In genomic region chr19:4058581-4058980, GRCm38 (mm10) we compare ENCODE assay signal across 21 mouse cellular contexts. TPM values are rescaled to one million over a fixed set of nuclear protein-coding genes. Genes with fewer than 3 reads are reported as not detected.
DNase-seq lines count a peak whose midpoint lies in the region; ATAC-seq and TF ChIP-seq lines count a peak whose summit lies in the region.
"Had no signal": no experiment of that assay in that cellular context is flagged by ENCODE, and none has a peak within 500 bp of the region (broad histone marks: within the 10 kb centered on the region; RNA-seq: fewer than 3 reads in every experiment).

No protein-coding gene starts in this region.

- H3K4me3 ChIP-seq in E14TG2a.4 (replicated peaks; ENCODE audit: low read length): peak overlapping the region; percentile 59
- peak overlapping the region; percentile 40 for H3K4me3 ChIP-seq in liver, embryonic 12.5 days
- H3K4me3 ChIP-seq: gastrocnemius, adult 2 months; midbrain, embryonic 12.5 days had no signal

- H3K4me2 ChIP-seq in liver, embryonic 12.5 days: peak overlapping the region; percentile 73
- H3K4me2 ChIP-seq: hindbrain, embryonic 14.5 days; midbrain, embryonic 12.5 days had no signal

- no peaks in the 10 kb centered on the region for H3K27me3 ChIP-seq in E14TG2a.4 (ENCODE audit: insufficient read depth, low read length)
- H3K27me3 ChIP-seq in liver, embryonic 12.5 days (replicated peaks): no peaks in the 10 kb centered on the region
- H3K27me3 ChIP-seq: midbrain, embryonic 12.5 days had no signal

- no peak for ATAC-seq in liver, embryonic 12.5 days
- no peak for ATAC-seq in CD4-positive, CD25-positive, alpha-beta regulatory T cell, adult 4 months
- no peak for ATAC-seq in monocyte, adult 5-6 weeks (replicated peaks; ENCODE audit: insufficient number of reproducible peaks, low FRiP score, low TSS enrichment, poor library complexity, severe bottlenecking)
- ATAC-seq: forebrain, embryonic 16.5 days had no signal

- H3K27ac ChIP-seq in liver, embryonic 12.5 days: peak overlapping the region; percentile 84
- H3K27ac ChIP-seq: gastrocnemius, adult 2 months; hindbrain, embryonic 14.5 days; midbrain, embryonic 12.5 days had no signal

- WGBS in liver, embryonic 12.5 days (ENCODE audit: insufficient replicate concordance): 87% methylated on average over 5 of the region's 5 CpGs

- no peak for TF ChIP-seq CTCF in E14TG2a.4 (conservative IDR thresholded peaks at IDR 0.05; ENCODE audit: low read length)

- no peaks in the 10 kb centered on the region for H3K36me3 ChIP-seq in E14TG2a.4 (ENCODE audit: insufficient read depth, low read length)
- 0 out of 2 replicates have a peak, but pooled peaks cover 2% of the 10 kb centered on the region for H3K36me3 ChIP-seq in liver, embryonic 12.5 days
- H3K36me3 ChIP-seq: midbrain, embryonic 12.5 days had no signal

- peak; percentile 9 for DNase-seq in cerebellum, adult 11-12 months
- DNase-seq in cerebellum, postnatal 10 days: no peak
- peak; percentile 54 to 67 for DNase-seq in adrenal gland, postnatal 36 days
- DNase-seq in right cerebral cortex, adult 18-20 months: no peak
- DNase-seq: cerebellum, adult 8-10 months; gastrocnemius, adult 2 months; heart, adult 18-20 months; kidney, adult 18-20 months; kidney, postnatal 14 days; layer of hippocampus, adult 9-11 months had no signal

- H3K9ac ChIP-seq in liver, embryonic 12.5 days: peak overlapping the region; percentile 66
- H3K9ac ChIP-seq: hindbrain, embryonic 14.5 days; midbrain, embryonic 12.5 days had no signal

- no peaks in the 10 kb centered on the region for H3K9me3 ChIP-seq in E14TG2a.4 (ENCODE audit: low read length)
- no peaks in the 10 kb centered on the region for H3K9me3 ChIP-seq in liver, embryonic 12.5 days (replicated peaks)
- H3K9me3 ChIP-seq: midbrain, embryonic 12.5 days had no signal

- H3K4me1 ChIP-seq in E14TG2a.4 (replicated peaks; ENCODE audit: low read depth, low read length): peaks cover 66% of the 10 kb centered on the region
- peaks cover 52% of the 10 kb centered on the region for H3K4me1 ChIP-seq in liver, embryonic 12.5 days
- H3K4me1 ChIP-seq: midbrain, embryonic 12.5 days had no signal

RNA-seq across cellular contexts. Expression of gene Gstp3, which starts 0.8 kb away (rescaled TPM):
- total RNA-seq in adrenal gland, postnatal 36 days (2021): under 1 TPM; 0.63 to 0.99 TPM
- 15.0 and 18.5 TPM in 2 replicates for polyA plus RNA-seq in liver, embryonic 12.5 days (2016; fragmentation: Nextera tagmentation; extraction: Ambion mirVana)
- polyA plus RNA-seq in CD4-positive, CD25-positive, alpha-beta regulatory T cell, adult 4 months (2017; shearing (Covaris generic)): 100 to 1,000 TPM; 158 to 206 TPM
- total RNA-seq in monocyte, adult 5-6 weeks (2017): 2.8 to 10.8 TPM (median 5.8 TPM) in 3 replicates
- total RNA-seq: gastrocnemius, adult 2 months; heart, adult 18-20 months; left cerebral cortex, postnatal 10 days; MEL had no signal
- polyA plus RNA-seq: forebrain, embryonic 16.5 days; heart, postnatal 0 days; hindbrain, embryonic 14.5 days; midbrain, embryonic 12.5 days had no signal

RNA-seq across cellular contexts. Expression of gene Gstp2, which starts 12.8 kb away (rescaled TPM):
- total RNA-seq in adrenal gland, postnatal 36 days (2021): 10 to 100 TPM; 56.1 to 59.7 TPM
- 6.2 and 7.3 TPM in 2 replicates for polyA plus RNA-seq in liver, embryonic 12.5 days (2016; fragmentation: Nextera tagmentation; extraction: Ambion mirVana)
- polyA plus RNA-seq in CD4-positive, CD25-positive, alpha-beta regulatory T cell, adult 4 months (2017; shearing (Covaris generic)): 1 to 10 TPM; 4.2 to 5.3 TPM
- total RNA-seq in monocyte, adult 5-6 weeks (2017): not detected in 3 replicates

RNA-seq across cellular contexts. Expression of gene Gstp1, which starts 20.8 kb away (rescaled TPM):
- total RNA-seq in adrenal gland, postnatal 36 days (2021): 100 to 1,000 TPM; 354 to 397 TPM
- polyA plus RNA-seq in liver, embryonic 12.5 days (2016; fragmentation: Nextera tagmentation; extraction: Ambion mirVana): 583 and 622 TPM in 2 replicates
- polyA plus RNA-seq in CD4-positive, CD25-positive, alpha-beta regulatory T cell, adult 4 months (2017; shearing (Covaris generic)): 100 to 1,000 TPM; 543 to 655 TPM
- total RNA-seq in monocyte, adult 5-6 weeks (2017): 101 to 129 TPM (median 104 TPM) in 3 replicates

RNA-seq across cellular contexts. Expression of gene Cabp2, which starts 22.8 kb away (rescaled TPM):
- not detected for total RNA-seq in adrenal gland, postnatal 36 days (2021)
- polyA plus RNA-seq in liver, embryonic 12.5 days (2016; fragmentation: Nextera tagmentation; extraction: Ambion mirVana): 0.37 and 0.53 TPM in 2 replicates
- polyA plus RNA-seq in CD4-positive, CD25-positive, alpha-beta regulatory T cell, adult 4 months (2017; shearing (Covaris generic)): not detected
- not detected in 3 replicates for total RNA-seq in monocyte, adult 5-6 weeks (2017)
- total RNA-seq: gastrocnemius, adult 2 months; heart, adult 18-20 months; left cerebral cortex, postnatal 10 days; MEL had no signal
- polyA plus RNA-seq: forebrain, embryonic 16.5 days; heart, postnatal 0 days; hindbrain, embryonic 14.5 days; limb, embryonic 14.5 days; midbrain, embryonic 12.5 days had no signal

RNA-seq across cellular contexts. Expression of gene Cdk2ap2, which starts 38.4 kb away (rescaled TPM):
- total RNA-seq in adrenal gland, postnatal 36 days (2021): 100 to 1,000 TPM; 109 to 132 TPM
- polyA plus RNA-seq in liver, embryonic 12.5 days (2016; fragmentation: Nextera tagmentation; extraction: Ambion mirVana): 93.2 and 101 TPM in 2 replicates
- polyA plus RNA-seq in CD4-positive, CD25-positive, alpha-beta regulatory T cell, adult 4 months (2017; shearing (Covaris generic)): 100 to 1,000 TPM; 328 to 403 TPM
- total RNA-seq in monocyte, adult 5-6 weeks (2017): 77.3 to 120 TPM (median 92.6 TPM) in 3 replicates

Comparison
In these comparisons a context has a peak if more than half of its experiments do, and no peak if none do; other contexts are left out.
1. DNase-seq: peak in cerebellum, adult 11-12 months (single experiment) and adrenal gland, postnatal 36 days (2 of 2); none in cerebellum, postnatal 10 days (0 of 2) and right cerebral cortex, adult 18-20 months (single experiment).
2. RNA of gene Gstp2, which starts 12.8 kb away (total RNA-seq): 56.1 to 59.7 TPM in adrenal gland, postnatal 36 days; not detected in monocyte, adult 5-6 weeks; every median in the first group is over 10 times any median in the second.